Mouse (Mus musculus): ENCODE measurements around the gene Grin2a. TPM values are rescaled to one million over a fixed set of nuclear protein-coding genes. Genes with fewer than 3 reads are reported as not detected.

The Grin2a gene
- total and polyA plus RNA-seq, 3 experiments = not detected

- no peaks in the 10 kb centered on the region for H3K4me1 ChIP-seq (ENCODE audit: control insufficient read depth in 1 of 2, insufficient read depth in 2 of 2, low read length in 2 of 2)
- H3K79me2 ChIP-seq (ENCODE audit: control insufficient read depth, insufficient read depth, low read length, poor library complexity) = no peaks in the 10 kb centered on the region
Observed at GRCm38 (mm10) chr16:9752600-9752999, 242.8 kb downstream of the Grin2a start.

GRCm38 (mm10) chr16:9751045-9751569, 244.3 kb downstream of the Grin2a start:
- H3K4me3 ChIP-seq (ENCODE audit: control insufficient read depth in 1 of 2, insufficient read depth in 1 of 2, low read depth in 2 of 2, low read length in 2 of 2) = no peak overlapping the region
- H3K36me3 ChIP-seq (ENCODE audit: control insufficient read depth in 1 of 2, insufficient read depth in 2 of 2, low read length in 2 of 2) = no peaks in the 10 kb centered on the region
- H3K27me3 ChIP-seq (ENCODE audit: control insufficient read depth in 1 of 2, insufficient read depth in 2 of 2, low read length in 2 of 2) = no peaks in the 10 kb centered on the region
- no peaks in the 10 kb centered on the region for H3K9me3 ChIP-seq (replicated peaks; ENCODE audit: insufficient read depth, low read length)
- no peak for DNase-seq (ENCODE audit: low read depth, low spot score)
- TF ChIP-seq SIN3A (IDR thresholded peaks at IDR 0.05; ENCODE audit: low read length) (no peak), RAD21 (IDR thresholded peaks at IDR 0.05; ENCODE audit: low read depth, low read length) (no peak), ZKSCAN1 (IDR thresholded peaks at IDR 0.05; ENCODE audit: low read depth, low read length) (no peak), USF1 (IDR thresholded peaks at IDR 0.05; ENCODE audit: low read depth, low read length) (no peak), MEF2A (IDR thresholded peaks at IDR 0.05; ENCODE audit: extremely low read depth, insufficient replicate concordance, low read depth, low read length, poor library complexity, severe bottlenecking) (no peak), KAT2A (conservative IDR thresholded peaks at IDR 0.05; ENCODE audit: low read depth, low read length) (no peak), TBP (IDR thresholded peaks at IDR 0.05; ENCODE audit: low read depth, low read length) (no peak), MYC (IDR thresholded peaks at IDR 0.05; ENCODE audit: low read depth, low read length) (no peak)
- H3K27ac ChIP-seq (ENCODE audit: control insufficient read depth, low read depth, low read length) = no peak overlapping the region
- H3K9ac ChIP-seq (ENCODE audit: control insufficient read depth, low read depth, low read length, poor library complexity, severe bottlenecking) = no peak overlapping the region
- no peaks in the 10 kb centered on the region for H3K79me2 ChIP-seq (ENCODE audit: control insufficient read depth, insufficient read depth, low read length, poor library complexity)
- H3K4me1 ChIP-seq (ENCODE audit: control insufficient read depth in 1 of 2, insufficient read depth in 2 of 2, low read length in 2 of 2) = no peaks in the 10 kb centered on the region

More at GRCm38 (mm10) chr16:9752600-9752999, 242.8 kb downstream of the Grin2a start:
- TF ChIP-seq TAL1 (IDR thresholded peaks at IDR 0.05; ENCODE audit: low read length) (no peak), POLR2AphosphoS5 (IDR thresholded peaks at IDR 0.05; ENCODE audit: borderline replicate concordance, low read depth, low read length) (no peak), USF1 (IDR thresholded peaks at IDR 0.05; ENCODE audit: low read depth, low read length) (no peak), CHD2 (IDR thresholded peaks at IDR 0.05; ENCODE audit: low read length) (no peak), CHD1 (IDR thresholded peaks at IDR 0.05; ENCODE audit: low read depth, low read length) (no peak), KAT2A (conservative IDR thresholded peaks at IDR 0.05; ENCODE audit: low read depth, low read length) (no peak), NRF1 (IDR thresholded peaks at IDR 0.05; ENCODE audit: insufficient read depth, low read depth, low read length, poor library complexity, severe bottlenecking) (no peak), ZMIZ1 (IDR thresholded peaks at IDR 0.05; ENCODE audit: low read depth, low read length) (no peak), GATA1 (IDR thresholded peaks at IDR 0.05; ENCODE audit: low read depth, low read length) (no peak), HCFC1 (IDR thresholded peaks at IDR 0.05; ENCODE audit: low read depth, low read length) (no peak), TCF12 (IDR thresholded peaks at IDR 0.05; ENCODE audit: low read depth, low read length) (no peak), MXI1 (IDR thresholded peaks at IDR 0.05; ENCODE audit: low read depth, low read length) (no peak), NELFE (IDR thresholded peaks at IDR 0.05; ENCODE audit: low read depth, low read length) (no peak), E2F4 (IDR thresholded peaks at IDR 0.05; ENCODE audit: borderline replicate concordance, low read depth, low read length) (no peak), EP300 (IDR thresholded peaks at IDR 0.05; ENCODE audit: low read depth in 1 of 2, low read length in 2 of 2) (no peak), JUND (IDR thresholded peaks at IDR 0.05; ENCODE audit: low read depth, low read length) (no peak)
- H3K27ac ChIP-seq (ENCODE audit: control insufficient read depth, low read depth, low read length) = no peak overlapping the region
- no peaks in the 10 kb centered on the region for H3K27me3 ChIP-seq (ENCODE audit: control insufficient read depth in 1 of 2, insufficient read depth in 2 of 2, low read length in 2 of 2)
- H3K9ac ChIP-seq (ENCODE audit: control insufficient read depth, low read depth, low read length, poor library complexity, severe bottlenecking) = no peak overlapping the region
- no peaks in the 10 kb centered on the region for H3K36me3 ChIP-seq (ENCODE audit: control insufficient read depth in 1 of 2, insufficient read depth in 2 of 2, low read length in 2 of 2)
- H3K4me3 ChIP-seq (ENCODE audit: control insufficient read depth in 1 of 2, insufficient read depth in 1 of 2, low read depth in 2 of 2, low read length in 2 of 2) = no peak overlapping the region
- DNase-seq (ENCODE audit: low read depth, low spot score) = no peak
- H3K9me3 ChIP-seq (replicated peaks; ENCODE audit: insufficient read depth, low read length) = no peaks in the 10 kb centered on the region

Data from MEL (cell line).